Mouse (Mus musculus) lung, adult 2 months (tissue): ENCODE measurements around the gene Txndc8. TPM values are rescaled to one million over a fixed set of nuclear protein-coding genes. Genes with fewer than 3 reads are reported as not detected.

Experiments used
- DNase-seq: peaks from one replicate; pipeline ENCODE4 v3.0.0; 2022
- H3K4me1 ChIP-seq: fragments of 200-500 bp; 2 replicates; pipeline ENCODE4 v1.6.1; 2011; ENCODE audit warnings: low read length; ENCODE audit not compliant: control insufficient read depth, insufficient read depth
- H3K4me3 ChIP-seq: fragments of 200-500 bp; replicated peaks from 2 replicates; pipeline ENCODE3; 2011; ENCODE audit warnings: low read depth, mild to moderate bottlenecking, control low read depth, low read length; ENCODE audit errors: extremely low read depth
- CTCF ChIP-seq: fragments of 200-500 bp; IDR thresholded peaks from 2 replicates; pipeline ENCODE4 v1.5.1; 2011; ENCODE audit warnings: mild to moderate bottlenecking, low read length, control low read depth; ENCODE audit not compliant: insufficient read depth
- POLR2A ChIP-seq: fragments of 200-500 bp; IDR thresholded peaks from 2 replicates; pipeline ENCODE4 v1.6.1; 2011; ENCODE audit warnings: low read depth, mild to moderate bottlenecking, control low read depth, low read length, borderline replicate concordance; ENCODE audit errors: extremely low read depth
- WGBS: fragments of 180-500 bp; shearing (Covaris S2); methylation state at CpG from one replicate; pipeline ENCODE4 v1.1.7; 2018; 5-methylcytosine and 5-hydroxymethylcytosine counted together
- polyA plus RNA-seq: library from polyadenylated mRNA; depleted of rRNA; stranded (reverse); fragments of >200 nt; gene quantifications from 2 replicates; pipeline ENCODE4 v1.2.3, GENCODE M21; 2012; rRNA removed

Txndc8 gene
- not detected in 2 replicates for polyA plus RNA-seq

GRCm38 (mm10) chr4:58009024-58009423 is at the start of gene Txndc8:
Gene Txndc8, minus strand, starts transcription at chr4:58009124.
- WGBS, result 95% methylated on average over 5 of the region's 5 CpGs
- no peaks in the 10 kb centered on the region for H3K4me1 ChIP-seq
- H3K4me3 ChIP-seq, result no peak within 1 kb of the TSS
- DNase-seq, result no peak
- no peak for TF ChIP-seq POLR2A
- TF ChIP-seq CTCF, result no peak

GRCm38 (mm10) chr4:58055653-58056052 is 46.7 kb upstream of the Txndc8 start:
- Histone ChIP-seq H3K4me1 (peaks cover 1% of the 10 kb centered on the region; the same call in 1 of the 2 replicates), H3K4me3 (no peak overlapping the region)
- no peak for DNase-seq
- TF ChIP-seq POLR2A (no peak), CTCF (no peak)

- no peak for TF ChIP-seq CTCF
- H3K4me3 ChIP-seq, result no peak overlapping the region
- no peak for DNase-seq
- peaks cover 5% of the 10 kb centered on the region for H3K4me1 ChIP-seq
- 73% methylated on average over 5 of the region's 5 CpGs for WGBS
Measured at GRCm38 (mm10) chr4:58054441-58054840, 45.5 kb upstream of the Txndc8 start.

GRCm38 (mm10) chr4:58050746-58051145 is 41.8 kb upstream of the Txndc8 start:
- H3K4me3 ChIP-seq, result no peak overlapping the region
- TF ChIP-seq CTCF, result no peak
- H3K4me1 ChIP-seq, result peaks cover 5% of the 10 kb centered on the region
- no peak for DNase-seq
- 47% methylated on average over 8 of the region's 8 CpGs for WGBS

- Histone ChIP-seq H3K4me3 (no peak overlapping the region), H3K4me1 (peaks cover 5% of the 10 kb centered on the region)
- 52% methylated on average over 8 of the region's 8 CpGs for WGBS
- no peak for TF ChIP-seq POLR2A
- no peak for TF ChIP-seq CTCF
- no peak for DNase-seq
Measured at GRCm38 (mm10) chr4:58050276-58050675, 41.4 kb upstream of the Txndc8 start.

GRCm38 (mm10) chr4:58044833-58045232 is 35.9 kb upstream of the Txndc8 start:
- Histone ChIP-seq H3K4me3 (no peak overlapping the region), H3K4me1 (no peaks in the 10 kb centered on the region)
- WGBS, result 88% methylated on average over 6 of the region's 6 CpGs
- TF ChIP-seq CTCF (no peak), POLR2A (no peak)
- no peak for DNase-seq

- Histone ChIP-seq H3K4me3 (no peak overlapping the region), H3K4me1 (no peaks in the 10 kb centered on the region)
- DNase-seq, result no peak
- TF ChIP-seq CTCF, result no peak
- TF ChIP-seq POLR2A, result no peak
- WGBS, result 94% methylated on average over 3 of the region's 3 CpGs
Measured at GRCm38 (mm10) chr4:58044356-58044755, 35.4 kb upstream of the Txndc8 start.

- 76% methylated on average over 2 of the region's 2 CpGs for WGBS
- no peak overlapping the region for H3K4me3 ChIP-seq
- no peaks in the 10 kb centered on the region for H3K4me1 ChIP-seq
- DNase-seq, result no peak
- no peak for TF ChIP-seq POLR2A
- no peak for TF ChIP-seq CTCF
Measured at GRCm38 (mm10) chr4:58040093-58040492, 31.2 kb upstream of the Txndc8 start.

- no peak for TF ChIP-seq CTCF
- no peak for TF ChIP-seq POLR2A
- Histone ChIP-seq H3K4me3 (no peak overlapping the region), H3K4me1 (no peaks in the 10 kb centered on the region)
- 61% methylated on average over 6 of the region's 6 CpGs for whole genome bisulfite sequencing
- no peak for DNase-seq
Measured at GRCm38 (mm10) chr4:58037096-58037705, 28.3 kb upstream of the Txndc8 start.

GRCm38 (mm10) chr4:58034663-58035062 is 25.7 kb upstream of the Txndc8 start:
- TF ChIP-seq POLR2A (no peak), CTCF (no peak)
- H3K4me1 ChIP-seq, result no peaks in the 10 kb centered on the region
- WGBS, result 45% methylated on average over 13 of the region's 13 CpGs
- H3K4me3 ChIP-seq, result no peak overlapping the region
- DNase-seq, result no peak
